Mouse (Mus musculus) neural tube, embryonic 13.5 days (tissue): ENCODE data around the gene Add3. TPM values are rescaled to one million over a fixed set of nuclear protein-coding genes. Genes with fewer than 3 reads are reported as not detected.

Experiments used
- ATAC-seq: fragments of 200-750 bp; cut with Nextera tagmentation; 2 replicates; pipeline ENCODE4 v1.8.0; 2017; ENCODE audit warnings: low read depth, mild to moderate bottlenecking, moderate TSS enrichment, moderate library complexity
- H3K27ac ChIP-seq: fragments of 300-500 bp; sonication (generic); replicated peaks from 2 replicates; pipeline ENCODE4 v1.5.1; 2015; ENCODE audit warnings: moderate library complexity, mild to moderate bottlenecking, inconsistent platforms
- H3K27me3 ChIP-seq: fragments of 300-500 bp; sonication (generic); 2 replicates; pipeline ENCODE4 v1.6.1; 2015; ENCODE audit warnings: mild to moderate bottlenecking, inconsistent platforms
- H3K36me3 ChIP-seq: fragments of 300-500 bp; sonication (generic); 2 replicates; pipeline ENCODE4 v1.6.1; 2015; ENCODE audit warnings: mild to moderate bottlenecking, inconsistent platforms
- H3K4me1 ChIP-seq: fragments of 300-500 bp; sonication (generic); replicated peaks from 2 replicates; pipeline ENCODE4 v1.6.1; 2015; ENCODE audit warnings: inconsistent platforms
- H3K4me2 ChIP-seq: fragments of 300-500 bp; sonication (generic); 2 replicates; pipeline ENCODE4 v1.6.1; 2015; ENCODE audit warnings: inconsistent platforms, mild to moderate bottlenecking, moderate library complexity
- H3K4me3 ChIP-seq: fragments of 300-500 bp; sonication (generic); 2 replicates; pipeline ENCODE4 v1.5.1; 2015; ENCODE audit warnings: mild to moderate bottlenecking, inconsistent platforms
- H3K9ac ChIP-seq: fragments of 300-500 bp; sonication (generic); 2 replicates; pipeline ENCODE4 v1.6.1; 2015; ENCODE audit warnings: moderate library complexity, mild to moderate bottlenecking, inconsistent platforms
- H3K9me3 ChIP-seq: fragments of 300-500 bp; sonication (generic); 2 replicates; pipeline ENCODE4 v1.6.1; 2016; ENCODE audit warnings: inconsistent platforms
- WGBS: fragments of 180-500 bp; shearing (Covaris S2); methylation state at CpG from one replicate; pipeline ENCODE4 v1.1.7; 2015; 5-methylcytosine and 5-hydroxymethylcytosine counted together
- polyA plus RNA-seq: library from polyadenylated mRNA; unstranded; fragments of >200 nt; fragmentation: Nextera tagmentation; extraction: Ambion mirVana; gene quantifications from 2 replicates; pipeline ENCODE4 v1.2.1, GENCODE M21; 2015

Add3 gene
- polyA plus RNA-seq, 1 experiment from 2014 or later = 35.6 TPM

GRCm38 (mm10) chr19:53233586-53233985 is 93.3 kb downstream of the Add3 start:
- Histone ChIP-seq H3K4me1 (no peaks in the 10 kb centered on the region), H3K4me2 (no peak overlapping the region), H3K9ac (no peak overlapping the region), H3K9me3 (no peaks in the 10 kb centered on the region), H3K27ac (no peak overlapping the region), H3K4me3 (no peak overlapping the region), H3K36me3 (peaks cover 34% of the 10 kb centered on the region), H3K27me3 (no peaks in the 10 kb centered on the region)
- 93% methylated on average over 7 of the region's 7 CpGs for WGBS
- no peak for ATAC-seq

- no peak overlapping the region for H3K4me3 ChIP-seq
- H3K4me1 ChIP-seq = no peaks in the 10 kb centered on the region
- H3K36me3 ChIP-seq = peaks cover 20% of the 10 kb centered on the region
- H3K27me3 ChIP-seq = no peaks in the 10 kb centered on the region
- H3K4me2 ChIP-seq = no peak overlapping the region
- ATAC-seq = no peak
- H3K9me3 ChIP-seq = no peaks in the 10 kb centered on the region
- no peak overlapping the region for H3K9ac ChIP-seq
- no peak overlapping the region for H3K27ac ChIP-seq
- 92% methylated on average over 6 of the region's 6 CpGs for WGBS
Measured at GRCm38 (mm10) chr19:53241806-53242205, 101.6 kb downstream of the Add3 start.

GRCm38 (mm10) chr19:53243956-53244355 is 103.7 kb downstream of the Add3 start:
- ATAC-seq = no peak
- Histone ChIP-seq H3K36me3 (peaks cover 12% of the 10 kb centered on the region; the same call in 1 of the 2 replicates), H3K4me2 (no peak overlapping the region)

GRCm38 (mm10) chr19:53247558-53247957 is 107.3 kb downstream of the Add3 start:
- no peak overlapping the region for H3K4me2 ChIP-seq
- H3K9me3 ChIP-seq = no peaks in the 10 kb centered on the region
- ATAC-seq = no peak
- 65% methylated on average over 2 of the region's 2 CpGs for WGBS
- 0 out of 2 replicates have a peak, but pooled peaks cover 6% of the 10 kb centered on the region for H3K4me1 ChIP-seq
- H3K4me3 ChIP-seq = no peak overlapping the region
- H3K36me3 ChIP-seq = no peaks in the 10 kb centered on the region
- no peaks in the 10 kb centered on the region for H3K27me3 ChIP-seq
- H3K27ac ChIP-seq = no peak overlapping the region
- no peak overlapping the region for H3K9ac ChIP-seq

More at GRCm38 (mm10) chr19:53243956-53244355, 103.7 kb downstream of the Add3 start:
- no peaks in the 10 kb centered on the region for H3K27me3 ChIP-seq
- H3K9ac ChIP-seq = no peak overlapping the region
- no peak overlapping the region for H3K27ac ChIP-seq
- no peak overlapping the region for H3K4me3 ChIP-seq
- H3K4me1 ChIP-seq = 0 out of 2 replicates have a peak, but pooled peaks cover 3% of the 10 kb centered on the region
- 83% methylated on average over 10 of the region's 10 CpGs for WGBS
- H3K9me3 ChIP-seq = no peaks in the 10 kb centered on the region

- no peak overlapping the region for H3K4me3 ChIP-seq
- WGBS = 12% methylated on average over 11 of the region's 11 CpGs
- no peak overlapping the region for H3K9ac ChIP-seq
Measured at GRCm38 (mm10) chr19:53248023-53248494, 107.8 kb downstream of the Add3 start.

GRCm38 (mm10) chr19:53251015-53251414 is 110.8 kb downstream of the Add3 start:
- H3K27me3 ChIP-seq = no peaks in the 10 kb centered on the region
- H3K4me3 ChIP-seq = no peak overlapping the region
- H3K4me1 ChIP-seq = 0 out of 2 replicates have a peak, but pooled peaks cover 6% of the 10 kb centered on the region
- no peaks in the 10 kb centered on the region for H3K36me3 ChIP-seq
- H3K9me3 ChIP-seq = no peaks in the 10 kb centered on the region
- 92% methylated on average over 7 of the region's 7 CpGs for WGBS
- H3K9ac ChIP-seq = no peak overlapping the region
- H3K4me2 ChIP-seq = no peak overlapping the region
- H3K27ac ChIP-seq = no peak overlapping the region
- no peak for ATAC-seq

More at GRCm38 (mm10) chr19:53248023-53248494, 107.8 kb downstream of the Add3 start:
- H3K4me2 ChIP-seq = peak overlapping the region; percentile 33
- H3K27me3 ChIP-seq = no peaks in the 10 kb centered on the region
- ATAC-seq = peak; percentile 40; the same call in 1 of the 2 replicates
- no peak overlapping the region for H3K27ac ChIP-seq
- 0 out of 2 replicates have a peak, but pooled peaks cover 6% of the 10 kb centered on the region for H3K4me1 ChIP-seq
- H3K9me3 ChIP-seq = no peaks in the 10 kb centered on the region
- no peaks in the 10 kb centered on the region for H3K36me3 ChIP-seq

GRCm38 (mm10) chr19:53251656-53252055 is 111.4 kb downstream of the Add3 start:
- ATAC-seq = no peak
- WGBS = 98% methylated on average over 3 of the region's 3 CpGs

GRCm38 (mm10) chr19:53252111-53253028 is 112.1 kb downstream of the Add3 start:
- no peaks in the 10 kb centered on the region for H3K9me3 ChIP-seq
- no peak overlapping the region for H3K27ac ChIP-seq
- no peaks in the 10 kb centered on the region for H3K36me3 ChIP-seq
- H3K4me3 ChIP-seq = no peak overlapping the region
- H3K4me1 ChIP-seq = 0 out of 2 replicates have a peak, but pooled peaks cover 6% of the 10 kb centered on the region
- ATAC-seq = no peak
- H3K4me2 ChIP-seq = no peak overlapping the region
- no peak overlapping the region for H3K9ac ChIP-seq
- 87% methylated on average over 15 of the region's 15 CpGs for WGBS
- no peaks in the 10 kb centered on the region for H3K27me3 ChIP-seq

More at GRCm38 (mm10) chr19:53251656-53252055, 111.4 kb downstream of the Add3 start:
- Histone ChIP-seq H3K27ac (no peak overlapping the region), H3K27me3 (no peaks in the 10 kb centered on the region), H3K36me3 (no peaks in the 10 kb centered on the region), H3K4me2 (no peak overlapping the region), H3K4me3 (no peak overlapping the region), H3K4me1 (0 out of 2 replicates have a peak, but pooled peaks cover 6% of the 10 kb centered on the region), H3K9ac (no peak overlapping the region), H3K9me3 (no peaks in the 10 kb centered on the region)

GRCm38 (mm10) chr19:53256361-53256760 is 116.1 kb downstream of the Add3 start:
- 92% methylated on average over 8 of the region's 8 CpGs for WGBS
- H3K27ac ChIP-seq = no peak overlapping the region
- H3K9ac ChIP-seq = no peak overlapping the region
- no peaks in the 10 kb centered on the region for H3K27me3 ChIP-seq
- H3K4me1 ChIP-seq = no peaks in the 10 kb centered on the region
- no peak for ATAC-seq
- H3K4me3 ChIP-seq = no peak overlapping the region
- H3K9me3 ChIP-seq = no peaks in the 10 kb centered on the region
- no peaks in the 10 kb centered on the region for H3K36me3 ChIP-seq
- H3K4me2 ChIP-seq = no peak overlapping the region

GRCm38 (mm10) chr19:53256991-53257594 is 116.8 kb downstream of the Add3 start:
- H3K9ac ChIP-seq = no peak overlapping the region
- H3K4me1 ChIP-seq = no peaks in the 10 kb centered on the region
- H3K4me3 ChIP-seq = no peak overlapping the region
- ATAC-seq = no peak
- no peak overlapping the region for H3K27ac ChIP-seq
- no peaks in the 10 kb centered on the region for H3K9me3 ChIP-seq
- 87% methylated on average over 7 of the region's 7 CpGs for WGBS
- no peak overlapping the region for H3K4me2 ChIP-seq
- H3K27me3 ChIP-seq = no peaks in the 10 kb centered on the region
- no peaks in the 10 kb centered on the region for H3K36me3 ChIP-seq

- no peak overlapping the region for H3K9ac ChIP-seq
- H3K36me3 ChIP-seq = no peaks in the 10 kb centered on the region
- H3K4me3 ChIP-seq = no peak overlapping the region
- no peak overlapping the region for H3K4me2 ChIP-seq
- no peaks in the 10 kb centered on the region for H3K9me3 ChIP-seq
- no peak; the same call in 1 of the 2 replicates for ATAC-seq
- H3K27ac ChIP-seq = no peak overlapping the region
- no peaks in the 10 kb centered on the region for H3K27me3 ChIP-seq
- 90% methylated on average over 15 of the region's 15 CpGs for WGBS
- no peaks in the 10 kb centered on the region for H3K4me1 ChIP-seq
Measured at GRCm38 (mm10) chr19:53257631-53258560, 117.7 kb downstream of the Add3 start.
